Mouse (Mus musculus) ES-E14 (cell line): ENCODE measurements around the gene Fance.

Source experiments
- HCFC1 ChIP-seq: IDR thresholded peaks from 2 replicates; pipeline ENCODE4 v1.6.1; 2012; ENCODE audit warnings: low read length, inconsistent platforms, borderline replicate concordance; ENCODE audit not compliant: insufficient read depth
- ZC3H11A ChIP-seq: IDR thresholded peaks from 2 replicates; pipeline ENCODE4 v1.6.1; 2012; ENCODE audit warnings: low read depth, mild to moderate bottlenecking, inconsistent platforms, low read length, borderline replicate concordance
- ZNF384 ChIP-seq: IDR thresholded peaks from 2 replicates; pipeline ENCODE4 v1.6.1; 2012; ENCODE audit warnings: low read depth, low read length, inconsistent platforms

GRCm38 (mm10) chr17:28355871-28356270, 42.6 kb downstream of the Fance start:
- TF ChIP-seq HCFC1 (no peak), ZC3H11A (no peak), ZNF384 (no peak)
